Mouse (Mus musculus) MEL (cell line): ENCODE measurements around the gene Zdhhc14. TPM values are rescaled to one million over a fixed set of nuclear protein-coding genes. Genes with fewer than 3 reads are reported as not detected.

Experiments used
- DNase-seq: peaks from one replicate; pipeline ENCODE4 v3.0.0; 2011; ENCODE audit warnings: low read depth, low spot score
- H3K27ac ChIP-seq: 2 replicates; pipeline ENCODE4 v1.5.1; 2012; ENCODE audit warnings: low read depth, mild to moderate bottlenecking, control low read depth, low read length, moderate library complexity; ENCODE audit not compliant: control insufficient read depth
- H3K27me3 ChIP-seq, 2 experiments: fragments of 150-350 bp in 1 of 2; sonication (generic) in 1 of 2; 2 replicates each; pipeline ENCODE4 v1.6.1; 2012; ENCODE audit warnings: low read length in 2 of 2, mild to moderate bottlenecking in 2 of 2, improper control_type of control experiment in 1 of 2, moderate library complexity in 1 of 2; ENCODE audit not compliant: insufficient read depth in 2 of 2, control insufficient read depth in 1 of 2
- H3K36me3 ChIP-seq, 2 experiments: 2 replicates each; pipeline ENCODE4 v1.6.1; 2012 to 2014; ENCODE audit warnings: low read length in 2 of 2, improper control_type of control experiment in 1 of 2, inconsistent platforms in 1 of 2, mild to moderate bottlenecking in 1 of 2; ENCODE audit not compliant: insufficient read depth in 2 of 2, control insufficient read depth in 1 of 2
- H3K4me1 ChIP-seq, 2 experiments: fragments of 150-350 bp in 1 of 2; sonication (generic) in 1 of 2; 2 replicates each; pipeline ENCODE4 v1.6.1; 2012; ENCODE audit warnings: low read length in 2 of 2, improper control_type of control experiment in 1 of 2, mild to moderate bottlenecking in 1 of 2; ENCODE audit not compliant: insufficient read depth in 2 of 2, control insufficient read depth in 1 of 2
- H3K4me3 ChIP-seq, 2 experiments: fragments of 150-350 bp in 1 of 2; sonication (generic) in 1 of 2; 2 replicates each; pipeline ENCODE4 v1.5.1; 2012; ENCODE audit warnings: low read depth in 2 of 2, low read length in 2 of 2, mild to moderate bottlenecking in 2 of 2, moderate library complexity in 2 of 2, control low read depth in 1 of 2, improper control_type of control experiment in 1 of 2; ENCODE audit not compliant: control insufficient read depth in 1 of 2, insufficient read depth in 1 of 2
- H3K79me2 ChIP-seq: 2 replicates; pipeline ENCODE4 v1.6.1; 2012; ENCODE audit warnings: mild to moderate bottlenecking, low read length, moderate library complexity; ENCODE audit not compliant: control insufficient read depth, poor library complexity, insufficient read depth
- H3K9ac ChIP-seq: 2 replicates; pipeline ENCODE4 v1.6.1; 2012; ENCODE audit warnings: low read depth, mild to moderate bottlenecking, control low read depth, low read length, moderate library complexity; ENCODE audit not compliant: control insufficient read depth, poor library complexity, severe bottlenecking
- H3K9me3 ChIP-seq: fragments of 150-350 bp; sonication (generic); replicated peaks from 2 replicates; pipeline ENCODE4 v1.6.1; 2012; ENCODE audit warnings: mild to moderate bottlenecking, low read length, improper control_type of control experiment, moderate library complexity; ENCODE audit not compliant: insufficient read depth
- BHLHE40 ChIP-seq: IDR thresholded peaks from 2 replicates; pipeline ENCODE4 v1.6.1; 2012; ENCODE audit warnings: low read depth, mild to moderate bottlenecking, inconsistent platforms, low read length, improper control_type of control experiment, borderline replicate concordance
- CHD1 ChIP-seq: IDR thresholded peaks from 2 replicates; pipeline ENCODE4 v1.6.1; 2012; ENCODE audit warnings: low read depth, mild to moderate bottlenecking, inconsistent platforms, low read length, improper control_type of control experiment
- E2F4 ChIP-seq: IDR thresholded peaks from 2 replicates; pipeline ENCODE4 v1.6.1; 2011; ENCODE audit warnings: low read depth, low read length, improper control_type of control experiment, borderline replicate concordance
- EP300 ChIP-seq, 2 experiments: IDR thresholded peaks; 2 replicates each; pipeline ENCODE4 v1.6.1; 2011; ENCODE audit warnings: improper control_type of control experiment in 2 of 2, low read length in 2 of 2, low read depth in 1 of 2, mild to moderate bottlenecking in 1 of 2
- ETS1 ChIP-seq: IDR thresholded peaks from 2 replicates; pipeline ENCODE4 v1.6.1; 2012; ENCODE audit warnings: low read depth, mild to moderate bottlenecking, inconsistent platforms, low read length, improper control_type of control experiment, moderate library complexity
- GATA1 ChIP-seq: IDR thresholded peaks from 2 replicates; pipeline ENCODE4 v1.6.1; 2011; ENCODE audit warnings: low read depth, low read length, improper control_type of control experiment
- MAFK ChIP-seq: IDR thresholded peaks from 2 replicates; pipeline ENCODE4 v1.6.1; 2011; ENCODE audit warnings: low read depth, mild to moderate bottlenecking, low read length, improper control_type of control experiment, borderline replicate concordance
- MAX ChIP-seq: IDR thresholded peaks from 2 replicates; pipeline ENCODE4 v1.6.1; 2011; ENCODE audit warnings: low read length, improper control_type of control experiment
- MAZ ChIP-seq: IDR thresholded peaks from 2 replicates; pipeline ENCODE4 v1.6.1; 2012; ENCODE audit warnings: low read depth, mild to moderate bottlenecking, inconsistent platforms, low read length, improper control_type of control experiment
- MXI1 ChIP-seq: IDR thresholded peaks from 2 replicates; pipeline ENCODE4 v1.6.1; 2011; ENCODE audit warnings: mild to moderate bottlenecking, low read depth, low read length, improper control_type of control experiment
- MYB ChIP-seq: IDR thresholded peaks from 2 replicates; pipeline ENCODE4 v1.6.1; 2011; ENCODE audit warnings: mild to moderate bottlenecking, low read depth, low read length, improper control_type of control experiment
- MYC ChIP-seq: IDR thresholded peaks from 2 replicates; pipeline ENCODE4 v1.6.1; 2011; ENCODE audit warnings: low read depth, mild to moderate bottlenecking, low read length, improper control_type of control experiment, moderate library complexity
- NELFE ChIP-seq: IDR thresholded peaks from 2 replicates; pipeline ENCODE4 v1.6.1; 2011; ENCODE audit warnings: low read depth, low read length, improper control_type of control experiment
- POLR2AphosphoS5 ChIP-seq: IDR thresholded peaks from 2 replicates; pipeline ENCODE4 v1.6.1; 2012; ENCODE audit warnings: low read depth, borderline replicate concordance, mild to moderate bottlenecking, inconsistent platforms, low read length, moderate library complexity, mixed read lengths
- RCOR1 ChIP-seq: IDR thresholded peaks from 2 replicates; pipeline ENCODE4 v1.6.1; 2012; ENCODE audit warnings: low read depth, mild to moderate bottlenecking, inconsistent platforms, low read length, improper control_type of control experiment
- SIN3A ChIP-seq: IDR thresholded peaks from 2 replicates; pipeline ENCODE4 v1.6.1; 2012; ENCODE audit warnings: low read length, improper control_type of control experiment, inconsistent platforms
- TAL1 ChIP-seq: IDR thresholded peaks from 2 replicates; pipeline ENCODE4 v1.6.1; 2012; ENCODE audit warnings: mild to moderate bottlenecking, inconsistent platforms, low read length, moderate library complexity, mixed read lengths
- TBP ChIP-seq: IDR thresholded peaks from 2 replicates; pipeline ENCODE4 v1.8.0; 2011; ENCODE audit warnings: low read depth, low read length, improper control_type of control experiment
- TCF12 ChIP-seq: IDR thresholded peaks from 2 replicates; pipeline ENCODE4 v1.6.1; 2014; ENCODE audit warnings: low read depth, mild to moderate bottlenecking, inconsistent platforms, low read length, improper control_type of control experiment, moderate library complexity
- USF1 ChIP-seq: IDR thresholded peaks from 2 replicates; pipeline ENCODE4 v1.6.1; 2014; ENCODE audit warnings: low read depth, mild to moderate bottlenecking, inconsistent platforms, low read length, improper control_type of control experiment, moderate library complexity
- ZNF384 ChIP-seq: IDR thresholded peaks from 2 replicates; pipeline ENCODE4 v1.6.1; 2012; ENCODE audit warnings: low read depth, mild to moderate bottlenecking, inconsistent platforms, low read length, improper control_type of control experiment
- polyA plus RNA-seq, 2 experiments: library from polyadenylated mRNA; stranded (reverse) in 1 of 2; unstranded in 1 of 2; fragments of >175 nt in 1 of 2; fragments of >200 nt in 1 of 2; gene quantifications; 2 replicates each; pipeline versions ENCODE4 v1.2.1 to v1.2.4; 2012; ENCODE audit warnings: low replicate concordance in 2 of 2, low read depth in 1 of 2; ENCODE audit not compliant: insufficient read length in 2 of 2, insufficient read depth in 1 of 2, missing spikeins in 1 of 2
- total RNA-seq: library from RNA; depleted of rRNA; stranded (reverse); fragments of 300-350 nt; gene quantifications from 2 replicates; pipeline ENCODE4 v1.2.3, GENCODE M21; 2012

Zdhhc14 gene
- total and polyA plus RNA-seq, 3 experiments: 3.4 to 4.9 TPM; not detected in 1

DNA sequence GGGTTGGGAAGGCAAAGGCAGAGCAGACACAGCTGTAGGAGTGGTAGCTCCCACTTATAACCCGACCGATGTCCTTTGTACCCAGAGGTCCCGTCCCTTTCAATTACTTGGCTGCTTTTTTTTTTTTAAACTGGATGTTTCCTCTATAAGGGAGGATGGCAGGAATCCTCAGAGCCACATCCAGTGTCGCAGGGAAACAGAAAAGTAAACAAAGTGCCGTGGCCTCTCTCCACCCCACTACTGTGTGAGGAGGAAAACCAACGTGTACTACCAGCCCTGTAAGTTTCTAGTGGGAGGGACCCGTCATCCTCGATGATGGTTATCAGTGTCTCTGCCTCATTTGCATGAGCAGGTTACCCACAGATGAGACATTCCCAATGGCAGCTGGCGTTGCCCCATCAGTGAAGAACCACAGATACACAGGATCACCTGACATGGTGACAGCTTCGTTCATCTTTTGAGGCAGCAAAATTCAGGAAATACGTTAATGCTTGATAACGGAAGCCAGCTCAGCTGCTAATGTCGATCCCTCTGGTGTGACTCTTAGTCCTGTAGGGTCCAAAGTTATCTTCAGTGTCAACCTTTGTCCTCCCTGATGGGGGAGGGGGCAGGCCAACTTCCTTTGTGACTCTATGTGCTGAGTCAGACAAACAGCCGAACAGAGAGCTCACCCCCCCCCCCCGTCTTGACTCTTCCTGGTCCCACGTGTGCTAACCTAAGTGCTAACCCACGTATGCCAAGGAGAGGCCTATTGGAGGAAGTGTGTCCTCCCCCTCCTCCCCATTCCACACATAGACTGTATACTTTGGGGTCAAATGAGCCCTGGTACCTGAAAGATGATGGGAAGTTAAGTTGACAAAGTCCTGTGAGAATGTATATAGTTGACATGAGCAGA, 309.7 kb downstream of the Zdhhc14 start:
- Histone ChIP-seq H3K36me3 (peaks cover 0 to 30% of the 10 kb centered on the region in 2 experiments; a peak in 2 of 4 replicates), H3K79me2 (peaks cover 17% of the 10 kb centered on the region), H3K9me3 (no peaks in the 10 kb centered on the region), H3K4me1 (peaks cover 8 to 44% of the 10 kb centered on the region in 2 experiments), H3K27me3 (no peaks in the 10 kb centered on the region), H3K9ac (no peak overlapping the region), H3K27ac (peak overlapping the region; percentile 22), H3K4me3 (no peak overlapping the region)
- DNase-seq: peak; percentile 72
- no peak for TF ChIP-seq MAX
- TF ChIP-seq BHLHE40: peak; percentile 52; the same call in 1 of the 2 replicates
- peak; percentile 64; the same call in 1 of the 2 replicates for TF ChIP-seq MAFK
- peak; percentile 61 for TF ChIP-seq TCF12
- TF ChIP-seq E2F4: no peak
- peak; percentile 4; the same call in 1 of the 2 replicates for TF ChIP-seq NELFE
- no peak for TF ChIP-seq RCOR1
- TF ChIP-seq MXI1: peak; percentile 49; the same call in 1 of the 2 replicates
- no peak for TF ChIP-seq MYC
- peak; percentile 73; the same call in 1 of the 2 replicates for TF ChIP-seq USF1
- TF ChIP-seq POLR2AphosphoS5: no peak
- 0 out of 2 replicates have a peak, but pooled peaks have one; percentile 48 for TF ChIP-seq MYB
- peak; percentile 58 for TF ChIP-seq SIN3A
- no peak for TF ChIP-seq ZNF384
- TF ChIP-seq MAZ: 0 out of 2 replicates have a peak, but pooled peaks have one; percentile 29
- TF ChIP-seq TAL1: peak; percentile 78
- TF ChIP-seq EP300 (IDR thresholded peaks at IDR 0.05; ENCODE audit: low read depth in 1 of 2, low read length in 2 of 2): peak; percentile 60 to 72
- TF ChIP-seq CHD1: no peak
- TF ChIP-seq ETS1: peak; percentile 97
- TF ChIP-seq GATA1: peak; percentile 58; the same call in 1 of the 2 replicates
- TF ChIP-seq TBP: peak; percentile 25; the same call in 1 of the 2 replicates
- TF ChIP-seq, all 39 proteins: peak for 14
